Mouse (Mus musculus) c-Kit-negative CD71-positive TER-119-positive erythroid progenitor cells, embryonic 14.5 days (primary cell): ENCODE measurements around the gene Btnl1.
A peak's percentile ranks its signal among the peaks of the same experiment; 100 is the strongest.

Source experiments
- DNase-seq: peaks from one replicate; pipeline ENCODE4 v3.0.0-alpha.2; 2013; ENCODE audit warnings: low read depth, low spot score

The Btnl1 gene

DNA sequence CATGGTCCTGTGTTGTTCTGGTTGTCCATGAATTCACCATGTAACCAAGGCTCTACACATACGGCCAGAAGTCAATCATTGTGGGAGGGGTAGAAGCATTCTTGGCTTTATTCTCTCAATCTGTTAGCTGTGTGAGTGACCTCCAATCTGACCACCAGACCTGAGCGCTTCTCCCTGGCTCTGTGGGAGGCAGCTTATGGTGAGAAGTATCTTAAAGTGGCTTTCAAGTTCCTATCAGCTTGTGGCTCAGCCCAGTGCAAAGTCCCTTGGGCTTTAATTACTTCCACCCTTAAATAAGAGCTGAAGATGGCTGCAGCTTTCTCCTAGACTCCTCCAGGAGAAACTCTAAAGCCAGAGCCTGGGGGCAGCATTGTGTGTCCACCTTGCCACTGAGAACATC lies at the start of gene Btnl1:
TSS of gene Btnl1 (plus strand) at position 286 of the 400 bp plus-strand sequence.
- DNase-seq: no peak

GRCm38 (mm10) chr17:34329807-34330206 lies 47.1 kb upstream of the Btnl1 start:
- no peak for DNase-seq

DNA sequence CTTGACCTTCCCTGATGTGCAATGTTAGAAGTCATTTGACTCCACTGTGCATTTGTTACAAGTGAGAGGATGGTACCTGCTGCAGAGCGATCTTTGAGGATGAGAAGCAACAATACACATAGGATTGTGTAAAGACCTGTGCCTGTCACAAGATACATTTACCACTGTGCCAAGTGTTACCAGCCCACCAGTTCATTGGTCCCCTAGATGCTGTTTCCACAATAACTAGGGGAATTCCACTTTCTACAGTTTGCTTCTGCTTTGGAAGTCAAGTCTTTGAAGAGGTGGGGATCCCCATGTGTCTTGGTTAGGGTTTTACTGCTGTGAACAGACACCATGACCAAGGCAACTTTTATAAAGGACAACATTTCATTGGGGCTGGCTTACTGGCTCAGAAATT lies 45.7 kb upstream of the Btnl1 start:
- DNase-seq: no peak

- no peak for DNase-seq
Measured at GRCm38 (mm10) chr17:34340619-34341402, 36.1 kb upstream of the Btnl1 start.

DNA sequence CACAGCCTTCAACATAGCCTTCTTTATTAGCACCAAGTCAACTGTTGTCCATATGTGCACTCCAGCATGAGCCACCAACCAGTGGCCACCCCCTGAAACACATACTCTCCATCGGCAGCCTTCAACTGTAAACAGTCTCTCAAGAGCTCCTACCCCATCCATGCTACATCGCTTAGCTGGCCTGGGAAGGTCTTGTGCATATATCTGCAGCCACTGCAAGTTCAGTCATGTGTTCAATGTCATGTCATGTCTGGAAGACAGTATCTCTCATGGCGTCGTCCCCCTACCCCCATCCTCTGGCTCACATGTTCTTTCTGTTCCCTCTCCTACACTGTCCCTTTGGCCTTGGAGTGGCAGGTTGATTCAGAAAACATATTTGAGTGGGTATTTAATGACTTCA lies 32.0 kb upstream of the Btnl1 start:
- no peak for DNase-seq

DNA sequence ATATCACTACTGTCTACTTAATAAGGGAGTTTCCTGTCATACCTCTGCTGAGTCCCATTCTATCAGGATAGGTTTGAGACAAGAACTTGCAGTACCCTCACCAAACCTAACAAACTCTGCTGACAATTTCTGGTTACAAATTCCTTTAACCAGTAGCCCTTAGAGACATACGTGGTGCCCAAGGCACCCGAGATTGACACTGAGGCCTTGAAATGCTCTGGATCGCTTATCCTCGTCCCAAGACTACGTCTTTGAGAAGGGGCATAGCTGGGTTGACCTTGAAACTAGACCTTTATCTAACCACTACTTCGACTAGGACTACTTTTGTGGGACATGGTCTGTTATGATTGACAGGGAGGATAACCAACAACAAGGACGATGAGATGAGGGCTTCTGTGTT lies 31.4 kb upstream of the Btnl1 start:
- DNase-seq: no peak

DNA sequence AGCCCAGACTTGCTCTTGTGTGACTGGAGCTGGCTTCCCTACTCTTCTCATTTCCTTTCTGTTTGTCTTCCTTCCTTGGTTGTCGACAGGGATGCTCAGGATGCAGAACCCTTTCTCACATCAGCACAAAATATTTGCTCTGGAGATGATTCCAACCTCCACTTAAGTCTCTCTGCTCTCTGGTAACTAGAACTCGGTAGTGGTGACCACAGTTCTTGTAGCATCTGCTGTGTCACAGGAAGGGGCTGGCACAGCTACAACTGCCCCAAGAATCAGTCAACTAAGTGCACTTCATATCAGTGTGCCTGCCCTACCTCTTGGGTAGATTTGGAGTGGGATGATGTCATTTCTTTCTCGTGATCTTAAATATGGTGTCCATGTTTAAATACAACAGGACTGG lies 30.9 kb upstream of the Btnl1 start:
- DNase-seq: no peak

- no peak for DNase-seq
Measured at GRCm38 (mm10) chr17:34347606-34348308, 29.2 kb upstream of the Btnl1 start.

DNA sequence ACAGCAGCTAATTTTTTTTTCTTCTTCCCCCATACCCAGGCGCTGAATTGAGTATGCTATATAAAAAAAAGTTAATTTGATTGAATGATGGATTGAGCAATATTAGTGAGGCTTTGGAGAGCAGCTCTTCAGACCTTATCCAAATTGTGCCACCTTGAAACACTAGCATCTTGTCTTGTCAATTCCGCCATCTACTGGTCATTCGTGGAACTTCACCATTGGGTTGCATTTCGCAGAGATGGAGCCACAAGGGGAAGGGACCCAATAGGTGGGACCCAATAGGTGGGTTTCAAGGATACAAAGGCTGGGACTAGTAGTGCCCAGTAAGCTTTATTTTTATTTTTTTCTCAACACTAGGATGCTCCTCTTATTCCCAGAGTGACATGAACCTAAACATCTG lies 27.5 kb upstream of the Btnl1 start:
- peak; percentile 44 for DNase-seq

DNA sequence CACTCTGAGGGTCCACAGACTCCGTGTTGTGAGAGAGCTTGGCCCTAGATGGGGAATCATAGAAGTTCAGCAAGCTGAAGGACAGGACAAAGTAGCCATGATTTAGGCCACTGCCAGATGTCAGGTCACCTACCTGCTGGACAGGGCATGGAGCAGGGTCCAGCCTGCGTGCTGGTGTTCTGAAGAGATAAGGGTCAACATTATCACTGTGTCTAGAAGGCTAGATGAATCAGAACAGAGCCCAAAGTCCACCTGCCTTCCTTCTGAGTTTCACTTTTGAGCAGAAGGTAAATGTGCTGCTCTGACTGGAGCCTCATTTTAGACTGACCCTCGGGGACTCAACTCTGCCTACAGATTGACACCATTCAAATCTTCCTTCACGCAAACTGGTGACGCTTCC lies 22.4 kb upstream of the Btnl1 start, which contains the start of gene Btnl2:
TSS of gene Btnl2 (plus strand) at position 284 of the 400 bp plus-strand sequence.
- DNase-seq: no peak

- no peak for DNase-seq
Measured at GRCm38 (mm10) chr17:34354940-34355339, 22.0 kb upstream of the Btnl1 start.

GRCm38 (mm10) chr17:34362954-34363546 lies 13.9 kb upstream of the Btnl1 start:
- DNase-seq: no peak

DNA sequence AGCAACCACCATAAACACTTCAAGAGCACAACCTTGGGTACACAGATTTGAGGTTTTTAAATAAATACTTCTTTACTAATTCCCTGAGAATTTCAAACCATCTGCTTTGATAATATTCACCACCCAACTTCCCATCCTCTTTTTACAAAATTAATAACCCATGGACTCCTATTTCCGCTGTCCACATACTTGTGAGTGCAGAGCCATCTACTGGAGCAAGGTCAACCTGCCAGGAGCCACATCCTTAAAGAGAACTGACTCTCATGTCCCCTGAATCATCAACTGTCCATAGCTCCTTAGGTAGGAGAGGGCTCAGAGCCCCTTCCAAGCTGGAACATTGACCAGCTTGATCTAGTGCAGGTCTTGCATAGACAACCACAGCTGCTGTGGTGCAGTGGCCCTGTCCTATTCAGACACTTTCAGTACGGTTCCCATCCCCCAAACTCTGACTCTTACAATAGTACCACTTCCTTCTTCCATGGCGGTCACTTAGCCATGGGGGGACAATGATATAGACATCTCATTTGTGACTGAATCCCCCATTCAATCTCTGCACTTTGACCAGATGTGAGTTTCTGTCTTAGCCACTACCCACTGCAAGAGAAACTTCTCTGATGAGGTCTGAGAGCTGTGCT lies 13.1 kb upstream of the Btnl1 start:
- no peak for DNase-seq

DNA sequence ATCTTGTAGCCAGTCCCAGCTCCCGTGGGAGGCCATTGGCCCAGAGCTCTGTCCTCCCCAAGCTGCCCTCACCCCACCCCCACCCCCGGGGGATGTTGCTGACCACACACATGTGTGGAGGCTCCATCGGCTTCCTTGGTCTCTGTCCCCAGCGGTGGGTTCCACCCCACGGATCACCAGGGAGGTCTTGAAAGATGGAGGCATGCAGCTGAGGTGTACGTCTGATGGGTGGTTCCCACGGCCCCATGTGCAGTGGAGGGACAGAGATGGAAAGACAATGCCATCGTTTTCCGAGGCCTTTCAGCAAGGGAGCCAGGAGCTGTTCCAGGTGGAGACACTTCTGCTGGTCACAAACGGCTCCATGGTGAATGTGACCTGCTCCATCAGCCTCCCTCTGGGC lies 11.9 kb upstream of the Btnl1 start:
- no peak for DNase-seq

DNA sequence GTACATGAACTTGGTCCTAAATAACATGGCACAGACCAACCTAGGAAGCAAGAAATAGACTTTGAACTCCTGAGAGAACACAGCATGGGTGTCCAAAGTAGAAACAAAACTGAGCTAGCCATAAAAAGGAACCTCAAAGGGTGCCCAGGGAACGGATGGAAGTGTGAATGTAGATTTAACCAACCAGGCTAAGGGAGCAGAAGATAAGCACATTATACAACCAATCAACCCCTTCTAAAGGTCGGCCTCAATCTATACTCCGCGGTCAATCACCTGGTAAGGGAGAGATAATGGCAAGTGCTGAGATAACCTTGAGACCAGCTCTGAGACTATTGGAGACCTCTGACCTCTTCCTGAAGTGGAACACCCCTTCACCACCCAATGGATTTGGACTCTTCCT lies 6.4 kb upstream of the Btnl1 start:
- DNase-seq: no peak

- no peak for DNase-seq
Measured at GRCm38 (mm10) chr17:34373055-34373709, 3.8 kb upstream of the Btnl1 start.

GRCm38 (mm10) chr17:34377450-34378209 lies 698 bp downstream of the Btnl1 start:
- no peak for DNase-seq

DNA sequence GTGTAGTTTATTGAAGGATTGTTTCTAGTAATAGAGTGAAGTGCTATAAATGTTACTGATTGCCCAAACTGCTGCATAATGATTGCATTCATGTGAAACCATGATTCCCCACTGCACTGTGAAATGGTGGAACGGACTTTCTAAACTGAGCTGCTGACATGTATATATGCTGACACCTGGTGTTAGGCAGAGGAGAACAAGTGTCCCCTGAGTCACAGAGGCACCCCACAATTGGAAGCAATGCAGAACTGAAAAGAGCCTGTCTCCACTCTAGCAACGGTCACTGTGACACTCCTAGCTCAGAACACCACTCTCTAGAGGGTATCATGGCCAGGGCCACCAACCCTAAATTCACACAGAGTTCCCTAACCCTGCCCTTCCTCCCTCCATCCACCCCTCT lies 1.8 kb downstream of the Btnl1 start:
- DNase-seq: no peak

DNA sequence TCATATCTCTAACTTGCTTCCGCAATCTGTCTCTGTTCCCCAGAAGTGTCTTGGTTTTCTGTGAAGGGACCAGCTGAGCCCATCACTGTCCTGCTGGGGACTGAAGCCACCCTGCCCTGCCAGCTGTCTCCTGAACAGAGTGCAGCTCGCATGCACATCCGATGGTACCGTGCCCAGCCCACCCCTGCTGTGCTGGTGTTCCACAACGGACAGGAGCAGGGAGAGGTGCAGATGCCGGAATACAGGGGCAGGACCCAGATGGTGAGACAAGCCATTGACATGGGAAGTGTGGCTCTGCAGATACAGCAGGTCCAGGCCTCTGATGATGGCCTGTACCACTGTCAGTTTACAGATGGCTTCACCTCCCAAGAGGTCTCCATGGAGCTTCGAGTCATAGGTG lies 2.5 kb downstream of the Btnl1 start:
- DNase-seq: no peak

- no peak for DNase-seq
Measured at GRCm38 (mm10) chr17:34381876-34382275, 4.9 kb downstream of the Btnl1 start.

DNA sequence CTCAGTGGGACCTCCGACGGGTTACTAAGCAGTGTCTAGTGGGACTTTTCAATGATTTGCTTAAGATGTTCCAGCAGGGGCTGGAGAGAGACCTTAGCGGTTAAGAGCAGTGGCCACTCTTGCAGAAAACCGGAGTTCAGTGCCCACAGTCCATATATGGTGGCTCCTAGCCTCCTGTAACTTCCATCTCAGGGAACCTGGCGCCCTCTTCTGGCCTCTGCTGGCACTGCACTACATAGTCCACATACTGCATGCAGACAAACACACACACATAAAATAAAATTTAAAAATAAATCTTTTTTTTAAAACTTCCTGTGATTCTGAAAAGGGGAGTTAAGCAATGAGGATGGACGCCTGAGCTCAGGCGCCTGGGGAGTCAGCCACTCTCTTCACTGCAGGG lies 6.3 kb downstream of the Btnl1 start:
- DNase-seq: no peak
